Mouse (Mus musculus) E14TG2a.4 (cell line): ENCODE measurements around the gene Oprm1.

Experiments used
- CTCF ChIP-seq: conservative IDR thresholded peaks from 2 replicates; pipeline ENCODE4 v1.5.1; 2014; ENCODE audit warnings: low read length
- NANOG ChIP-seq: IDR thresholded peaks from 2 replicates; pipeline ENCODE4 v1.6.1; 2014; ENCODE audit warnings: borderline replicate concordance, low read length, mixed read lengths

DNA sequence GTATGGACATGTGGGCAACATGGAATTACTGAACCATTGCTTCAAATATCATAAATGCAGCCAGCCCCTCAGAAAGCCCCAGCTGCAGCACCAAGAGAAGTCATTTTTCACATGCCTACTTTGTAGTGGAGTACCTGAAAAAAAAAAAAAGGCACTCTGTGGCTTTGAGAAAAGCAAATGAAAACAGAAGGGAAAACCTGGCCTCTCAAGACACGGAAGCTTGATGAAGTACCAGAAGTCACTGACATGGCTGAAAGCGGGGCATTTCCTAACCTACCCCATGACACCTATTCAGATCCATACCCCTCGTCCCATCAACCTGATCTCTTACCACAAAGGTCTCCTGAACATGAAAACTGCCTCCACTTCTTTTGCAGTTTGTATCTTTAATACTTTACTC, 238.6 kb downstream of the Oprm1 start:
- TF ChIP-seq CTCF (no peak), NANOG (no peak)
